Mouse (Mus musculus) G1E (cell line): ENCODE results near the gene Rarres2. TPM values are rescaled to one million over a fixed set of nuclear protein-coding genes. Genes with fewer than 3 reads are reported as not detected.

Experiments used
- ATAC-seq: 2 replicates; pipeline ENCODE4 v1.8.0; 2016; ENCODE audit warnings: mild to moderate bottlenecking; ENCODE audit not compliant: insufficient number of reproducible peaks, poor library complexity, low FRiP score, severe bottlenecking; ENCODE audit errors: extremely low read depth
- DNase-seq: peaks from one replicate; pipeline ENCODE4 v3.0.0; 2012; ENCODE audit warnings: low spot score
- H3K27me3 ChIP-seq: 2 replicates; pipeline ENCODE4 v1.6.1; 2012; ENCODE audit warnings: mild to moderate bottlenecking, low read length, inconsistent platforms; ENCODE audit not compliant: insufficient read depth
- H3K36me3 ChIP-seq: replicated peaks from 2 replicates; pipeline ENCODE3; 2012; ENCODE audit warnings: mild to moderate bottlenecking, inconsistent platforms
- H3K4me1 ChIP-seq: 2 replicates; pipeline ENCODE4 v1.6.1; 2012; ENCODE audit warnings: low read depth, low read length, inconsistent platforms, mixed read lengths; ENCODE audit not compliant: insufficient read depth
- H3K4me3 ChIP-seq: 2 replicates; pipeline ENCODE4 v1.5.1; 2012; ENCODE audit warnings: low read depth, mild to moderate bottlenecking, inconsistent platforms, low read length, moderate library complexity, mixed read lengths
- H3K9me3 ChIP-seq: replicated peaks from 2 replicates; pipeline ENCODE4 v1.6.1; 2012; ENCODE audit warnings: inconsistent platforms
- CTCF ChIP-seq: IDR thresholded peaks from 2 replicates; pipeline ENCODE4 v1.5.1; 2012; ENCODE audit warnings: low read depth, low read length, inconsistent platforms, mixed read lengths
- GATA1 ChIP-seq: IDR thresholded peaks from 2 replicates; pipeline ENCODE4 v1.6.1; 2012; ENCODE audit warnings: borderline replicate concordance, low read length, inconsistent platforms, mixed read lengths
- GATA2 ChIP-seq: IDR thresholded peaks from 2 replicates; pipeline ENCODE4 v1.6.1; 2012; ENCODE audit warnings: low read depth, low read length, inconsistent platforms, borderline replicate concordance
- POLR2AphosphoS5 ChIP-seq: IDR thresholded peaks from 2 replicates; pipeline ENCODE4 v1.6.1; 2012; ENCODE audit warnings: low read depth, low read length, inconsistent platforms; ENCODE audit not compliant: insufficient replicate concordance
- TAL1 ChIP-seq: conservative IDR thresholded peaks from 2 replicates; pipeline ENCODE4 v1.6.1; 2012; ENCODE audit warnings: low read depth, low read length, inconsistent platforms, mixed read lengths
- polyA plus RNA-seq: library from polyadenylated mRNA; stranded (reverse); fragments of >175 nt; gene quantifications from 2 replicates; pipeline ENCODE4 v1.2.3, GENCODE M21; 2012
- total RNA-seq, 2 experiments: library from RNA; stranded (forward) in 1 of 2; stranded (reverse) in 1 of 2; fragments of 200-1000 nt in 1 of 2; fragments of >200 nt in 1 of 2; fragmentation: Nextera tagmentation in 1 of 2; gene quantifications; 2 replicates each; pipeline ENCODE4 v1.2.3; 2014 to 2017

The Rarres2 gene
- total and polyA plus RNA-seq, 3 experiments, result 0.11 TPM; not detected in 2

DNA sequence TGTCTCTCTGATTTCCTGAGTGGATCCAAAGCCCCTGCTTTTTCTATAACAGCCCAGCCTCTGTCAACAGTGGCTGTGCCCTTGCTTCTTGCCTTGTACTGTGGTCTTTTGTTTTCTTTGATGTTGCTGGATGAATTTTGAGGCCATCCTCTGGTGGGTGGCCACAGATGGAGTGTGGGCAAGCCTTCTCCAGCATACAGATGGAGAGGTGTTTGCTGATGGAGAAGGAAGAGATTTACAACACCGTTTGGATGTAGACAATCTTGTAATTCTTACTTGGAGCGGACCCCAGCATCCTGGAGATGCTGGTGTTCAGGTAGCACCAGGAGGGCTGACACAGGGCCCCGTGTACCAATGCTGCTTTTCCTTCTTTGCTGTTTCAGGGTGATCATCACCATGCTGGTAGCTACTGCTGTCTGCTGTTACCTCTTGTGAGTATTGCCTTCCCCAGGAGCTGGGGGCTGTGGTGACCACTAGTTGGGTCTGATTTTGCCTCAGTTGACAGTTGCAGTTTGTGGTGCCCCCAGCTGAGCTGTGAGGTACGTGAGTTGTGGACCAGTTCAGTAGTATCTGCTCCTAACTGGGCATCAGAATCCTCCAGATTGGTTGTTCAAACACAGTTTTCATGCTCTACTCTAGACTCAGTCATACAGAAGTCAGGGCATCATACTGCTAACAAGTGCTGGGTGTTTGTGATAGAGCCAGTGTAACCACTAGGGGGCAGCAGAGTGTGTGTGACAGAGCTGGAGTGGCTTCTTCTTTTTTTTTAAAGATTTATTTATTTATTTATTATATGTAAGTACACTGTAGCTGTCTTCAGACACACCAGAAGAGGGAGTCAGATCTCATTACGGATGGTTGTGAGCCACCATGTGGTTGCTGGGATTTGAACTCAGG lies 33.5 kb downstream of the Rarres2 start:
- ATAC-seq (no peak), DNase-seq (peak; percentile 6)
- Histone ChIP-seq H3K4me1 (no peaks in the 10 kb centered on the region), H3K36me3 (no peaks in the 10 kb centered on the region), H3K4me3 (no peak overlapping the region), H3K9me3 (no peaks in the 10 kb centered on the region), H3K27me3 (peaks cover 6% of the 10 kb centered on the region; the same call in 1 of the 2 replicates)
- TF ChIP-seq TAL1, result no peak
- peak; percentile 43 for TF ChIP-seq CTCF
- no peak for TF ChIP-seq GATA2
- no peak for TF ChIP-seq GATA1

DNA sequence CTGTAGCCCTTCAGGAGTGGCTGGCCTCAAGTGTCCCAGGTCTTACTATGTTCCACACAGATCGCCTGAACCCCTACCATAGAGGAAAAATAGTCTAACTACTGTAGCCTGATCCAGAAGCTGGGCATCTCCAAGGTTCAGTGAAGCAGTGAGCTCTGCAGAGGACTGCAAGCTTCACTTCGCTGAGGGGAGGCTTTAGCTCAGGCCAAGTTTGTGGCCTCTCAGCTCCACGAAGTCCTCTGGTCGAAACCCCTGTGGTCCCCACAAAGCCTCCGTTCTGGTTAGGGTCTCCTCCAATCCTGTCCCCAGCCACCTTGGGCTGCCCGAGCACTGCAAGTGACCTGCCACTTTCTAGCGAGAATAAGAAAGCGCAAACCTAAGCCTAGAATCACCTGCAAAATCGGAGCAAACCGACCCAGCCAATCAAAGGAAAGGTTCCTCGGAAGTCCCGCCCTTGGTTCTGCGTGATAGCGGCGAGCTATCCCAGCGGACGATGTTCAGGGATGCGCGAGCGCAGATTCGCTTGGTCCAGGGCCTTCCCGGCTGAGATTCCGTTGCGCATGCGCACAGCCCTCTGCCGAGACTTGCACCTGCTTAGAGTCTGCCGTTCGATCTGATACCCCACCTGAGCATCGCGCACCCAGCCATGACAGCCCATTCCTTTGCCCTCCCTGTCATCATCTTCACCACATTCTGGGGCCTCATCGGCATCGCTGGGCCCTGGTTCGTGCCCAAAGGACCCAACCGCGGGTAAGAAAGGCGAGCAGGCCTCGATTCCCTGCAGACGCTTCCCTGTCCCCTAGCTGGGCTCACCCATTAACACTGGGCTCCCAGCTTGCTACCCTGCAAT lies 35.3 kb downstream of the Rarres2 start, which contains the start of gene Atp6v0e2:
TSS of gene Atp6v0e2 (plus strand) at position 511 of the 850 bp plus-strand sequence.
- no peak for DNase-seq
- Histone ChIP-seq H3K36me3 (no peaks in the 10 kb centered on the region), H3K4me1 (no peaks in the 10 kb centered on the region), H3K27me3 (peaks cover 6% of the 10 kb centered on the region; the same call in 1 of the 2 replicates), H3K4me3 (no peak within 1 kb of the TSS), H3K9me3 (no peaks in the 10 kb centered on the region)
- no peak for ATAC-seq
- TF ChIP-seq GATA2 (no peak), TAL1 (no peak), CTCF (no peak)

- Histone ChIP-seq H3K36me3 (no peaks in the 10 kb centered on the region), H3K4me1 (no peaks in the 10 kb centered on the region), H3K27me3 (peaks cover 6% of the 10 kb centered on the region; the same call in 1 of the 2 replicates), H3K9me3 (no peaks in the 10 kb centered on the region), H3K4me3 (no peak overlapping the region)
- DNase-seq, result no peak
- TF ChIP-seq POLR2AphosphoS5, result no peak
- no peak for TF ChIP-seq TAL1
- no peak for TF ChIP-seq CTCF
- no peak for TF ChIP-seq GATA2
- no peak for TF ChIP-seq GATA1
- no peak for ATAC-seq
Observed at GRCm38 (mm10) chr6:48536091-48536490, 36.5 kb downstream of the Rarres2 start.

DNA sequence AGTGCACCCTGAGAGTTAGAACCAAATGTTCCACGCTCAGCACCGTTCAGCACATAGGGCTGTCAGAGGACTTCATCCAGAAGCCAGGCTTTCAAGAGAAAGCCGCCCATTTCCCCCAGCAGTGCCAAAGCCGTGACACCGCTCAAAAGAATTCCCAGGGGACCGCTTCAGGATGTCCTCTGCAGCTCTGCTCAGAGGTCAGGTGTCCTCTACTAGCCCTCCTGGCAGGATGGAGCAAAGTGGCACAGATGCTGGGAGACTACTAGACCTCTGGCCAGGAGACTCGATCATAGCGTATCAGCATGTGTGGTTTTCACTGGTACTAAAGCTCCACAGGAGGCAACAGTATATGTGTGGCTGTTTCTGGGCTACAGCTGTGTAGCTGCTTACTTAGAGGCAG lies 37.7 kb downstream of the Rarres2 start:
- DNase-seq (no peak), ATAC-seq (no peak)
- TF ChIP-seq GATA2 (no peak), CTCF (no peak), TAL1 (no peak), GATA1 (no peak), POLR2AphosphoS5 (no peak)
- H3K27me3 ChIP-seq, result peaks cover 6% of the 10 kb centered on the region; the same call in 1 of the 2 replicates
- no peaks in the 10 kb centered on the region for H3K36me3 ChIP-seq
- H3K4me3 ChIP-seq, result no peak overlapping the region
- no peaks in the 10 kb centered on the region for H3K9me3 ChIP-seq
- no peaks in the 10 kb centered on the region for H3K4me1 ChIP-seq

DNA sequence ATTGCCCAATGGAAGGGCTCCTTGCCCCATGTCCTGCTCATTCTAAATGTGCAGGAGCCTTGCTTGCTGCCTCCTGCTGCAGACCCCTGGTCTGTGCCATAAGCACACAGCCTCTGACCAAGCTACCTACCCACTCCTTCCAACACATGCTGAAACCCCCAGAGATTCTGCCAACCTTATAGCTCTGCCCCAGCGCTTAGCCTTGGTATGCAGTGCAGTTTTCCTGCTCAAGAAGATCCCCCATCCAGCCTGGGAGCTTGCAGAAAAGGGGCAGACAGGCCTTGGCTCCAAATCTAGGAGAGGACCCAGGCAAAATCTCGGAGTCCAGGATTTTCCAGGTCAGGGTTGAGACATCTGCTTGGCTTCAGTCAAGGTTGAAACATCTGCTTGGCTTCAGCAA lies 39.1 kb downstream of the Rarres2 start:
- Histone ChIP-seq H3K27me3 (peaks cover 6% of the 10 kb centered on the region; the same call in 1 of the 2 replicates), H3K36me3 (no peaks in the 10 kb centered on the region), H3K4me1 (no peaks in the 10 kb centered on the region), H3K4me3 (no peak overlapping the region), H3K9me3 (no peaks in the 10 kb centered on the region)
- DNase-seq (no peak), ATAC-seq (no peak)
- TF ChIP-seq TAL1 (no peak), CTCF (no peak)

- no peaks in the 10 kb centered on the region for H3K36me3 ChIP-seq
- H3K27me3 ChIP-seq, result peaks cover 2% of the 10 kb centered on the region; the same call in 1 of the 2 replicates
- ATAC-seq, result no peak
Observed at GRCm38 (mm10) chr6:48530862-48531261, 41.7 kb downstream of the Rarres2 start.

More at GRCm38 (mm10) chr6:48530862-48531261, 41.7 kb downstream of the Rarres2 start:
- H3K9me3 ChIP-seq, result no peaks in the 10 kb centered on the region
- TF ChIP-seq GATA1, result no peak
- TF ChIP-seq TAL1, result no peak
- TF ChIP-seq CTCF, result no peak
- no peak for TF ChIP-seq GATA2
- no peak for TF ChIP-seq POLR2AphosphoS5
- H3K4me3 ChIP-seq, result no peak overlapping the region
- DNase-seq, result no peak
- no peaks in the 10 kb centered on the region for H3K4me1 ChIP-seq
